Mouse (Mus musculus) testis, adult 10 weeks (tissue): ENCODE measurements around the gene Slc38a10. TPM values are rescaled to one million over a fixed set of nuclear protein-coding genes. Genes with fewer than 3 reads are reported as not detected.

Experiments used
- polyA plus RNA-seq: library from polyadenylated mRNA; stranded (reverse); fragments of 350-450 nt; fragmentation: Illumina TruSeq; extraction: RNeasy Lipid Tissue Mini Kit (QIAGEN cat#74804); gene quantifications from one replicate; pipeline ENCODE4 v1.2.3, GENCODE M21; 2014; ENCODE audit warnings: low read depth, low replicate concordance

Gene Slc38a10
- polyA plus RNA-seq: 1.5 TPM

DNA sequence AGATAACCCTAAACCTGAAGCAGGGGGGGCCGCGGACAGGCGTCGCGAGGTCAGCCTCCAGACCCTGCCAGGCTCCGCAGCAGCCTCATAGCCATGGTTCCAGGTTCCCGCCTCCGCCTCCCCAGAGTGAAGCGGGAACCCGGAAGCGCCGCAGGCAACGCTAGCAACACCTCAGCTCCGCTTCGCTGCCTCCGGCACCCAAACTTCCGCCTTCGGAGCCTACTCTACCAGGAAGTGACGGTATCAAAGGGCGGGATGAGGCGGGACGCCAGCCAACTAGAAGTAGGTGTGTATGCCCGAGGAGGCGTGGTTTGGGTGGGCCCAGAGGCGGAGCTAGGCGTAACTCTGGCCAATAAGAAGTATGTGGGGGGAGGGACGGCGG is at the start of gene Slc38a10:
Gene Slc38a10, minus strand, starts transcription at position 234 of the 382 bp plus-strand sequence.

GRCm38 (mm10) chr11:120098588-120099511 is 52.3 kb downstream of the Slc38a10 start, which contains the start of the genes Tepsin and Ndufaf8:
Gene Tepsin (minus strand): TSS chr11:120098731.
Gene Ndufaf8 (plus strand): TSS chr11:120098928.

GRCm38 (mm10) chr11:120086702-120087152 is 64.4 kb downstream of the Slc38a10 start, which contains the start of gene Cep131:
Gene Cep131 (minus strand): TSS chr11:120086827.

Other genes starting within 250 kb of the Slc38a10 start
- 3.0 TPM for gene Chmp6, start 237.9 kb downstream of the Slc38a10 start, polyA plus RNA-seq
- 8.8 TPM for gene Baiap2, start 208.6 kb downstream of the Slc38a10 start, polyA plus RNA-seq
- gene Aatk, start 104.2 kb downstream of the Slc38a10 start, polyA plus RNA-seq: not detected
- 3.9 TPM for gene Cep131, start 64.5 kb downstream of the Slc38a10 start, polyA plus RNA-seq
- gene Tepsin, start 52.6 kb downstream of the Slc38a10 start, polyA plus RNA-seq: 0.84 TPM
- gene Ndufaf8, start 52.4 kb downstream of the Slc38a10 start, polyA plus RNA-seq: 1.9 TPM
- 0.41 TPM for gene Bahcc1, start 81.6 kb upstream of the Slc38a10 start, polyA plus RNA-seq
- 418 TPM for gene Actg1, start 197.2 kb upstream of the Slc38a10 start, polyA plus RNA-seq
- gene Fscn2, start 210.2 kb upstream of the Slc38a10 start, polyA plus RNA-seq: not detected
- 0.15 TPM for gene Faap100, start 227.4 kb upstream of the Slc38a10 start, polyA plus RNA-seq